Mouse (Mus musculus): Measurements from ENCODE around the gene Clns1a.
A peak's percentile ranks its signal among the peaks of the same experiment; 100 is the strongest.

Gene Clns1a

GRCm38 (mm10) chr7:97765181-97765962, 68.9 kb downstream of the Clns1a start:
- DNase-seq (ENCODE audit: low read depth, low spot score): peak; percentile 91

DNA sequence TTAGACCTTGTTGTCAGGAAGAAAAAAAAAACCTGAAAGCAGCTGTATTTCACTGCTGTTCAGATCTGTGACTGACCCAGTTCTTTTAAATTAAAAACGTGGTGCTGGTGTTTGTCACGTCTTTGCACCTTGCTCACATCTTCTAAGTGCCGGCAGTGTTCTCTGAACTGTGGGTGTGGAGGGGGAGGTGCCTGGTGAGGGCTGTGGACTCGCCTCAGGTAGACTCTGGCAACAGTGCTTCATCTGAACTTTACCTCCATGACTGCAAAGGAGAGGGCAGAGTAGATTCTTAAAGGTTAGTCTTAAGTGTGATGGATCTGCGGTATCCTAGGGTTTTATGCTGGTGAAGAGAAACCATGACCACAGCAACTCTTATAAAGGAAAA, 69.5 kb downstream of the Clns1a start:
- no peak for DNase-seq (ENCODE audit: low read depth, low spot score)

DNA sequence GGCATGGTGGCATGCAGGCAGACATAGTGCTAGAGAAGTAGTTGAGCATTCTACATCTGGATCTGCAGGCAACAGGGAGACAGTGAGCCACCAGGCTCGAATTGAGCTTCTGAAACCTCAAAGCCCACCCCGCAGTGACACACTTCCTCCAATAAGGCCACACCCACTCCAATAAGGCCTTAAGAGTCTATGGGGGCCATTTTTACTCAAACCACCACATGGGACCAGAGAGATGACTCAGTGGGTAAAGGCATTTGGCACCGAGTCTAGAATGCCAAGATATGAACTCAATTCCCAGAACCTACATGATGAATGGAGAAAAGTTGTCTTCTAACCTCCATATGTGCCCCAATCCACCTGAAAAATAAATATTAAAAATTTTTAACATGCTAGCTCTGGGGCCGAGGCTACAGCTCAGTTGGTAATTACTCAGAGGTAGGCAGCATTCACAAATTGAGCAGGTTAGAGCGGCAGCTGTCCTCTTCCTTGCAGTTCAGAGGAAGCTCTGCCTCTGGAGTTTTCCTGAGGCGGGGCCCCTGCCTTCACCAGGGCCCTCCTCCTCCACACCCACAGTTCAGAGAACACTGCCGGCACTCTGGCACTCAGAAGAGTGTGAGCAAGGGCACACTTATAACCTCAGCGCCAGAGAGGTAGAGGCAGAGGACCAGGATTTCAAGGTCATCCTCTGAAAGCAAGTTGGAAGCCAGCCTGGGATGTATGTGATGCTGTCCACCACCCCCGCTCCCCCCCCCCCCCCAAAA, 70.2 kb downstream of the Clns1a start:
- peak; percentile 83 for DNase-seq (ENCODE audit: low read depth, low spot score)

- no peak for DNase-seq (ENCODE audit: low read depth, low spot score)
Observed at GRCm38 (mm10) chr7:97767841-97768240, 71.4 kb downstream of the Clns1a start.

DNA sequence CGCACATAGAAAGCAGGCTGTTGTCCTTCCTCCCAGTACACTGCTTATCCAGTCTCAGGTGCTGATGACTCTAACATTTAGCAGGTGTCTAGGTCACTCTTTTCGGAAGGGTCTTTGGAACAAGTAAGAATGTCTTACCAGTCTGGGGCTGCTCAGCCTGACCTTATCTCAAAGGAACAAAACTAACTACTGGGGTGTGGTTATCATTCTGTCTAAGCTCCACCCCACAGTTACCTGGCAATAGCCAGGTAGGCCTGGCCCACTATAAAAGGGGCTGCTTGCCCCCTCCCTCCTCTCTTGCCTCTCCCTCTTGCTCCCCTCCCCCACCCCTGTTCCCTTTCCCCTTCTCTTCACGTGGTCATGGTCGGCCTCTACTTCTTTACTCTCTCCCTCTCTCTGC, 72.6 kb downstream of the Clns1a start:
- no peak for DNase-seq (ENCODE audit: low read depth, low spot score)

Data from 3T3-L1 (cell line).